Mouse (Mus musculus): ENCODE measurements around the gene Trp53bp2.

- TF ChIP-seq CTCF (IDR thresholded peaks at IDR 0.05; ENCODE audit: low read depth, low read length) (no peak), TAL1 (conservative IDR thresholded peaks at IDR 0.05; ENCODE audit: low read depth, low read length) (no peak)
Observed at GRCm38 (mm10) chr1:182406621-182407020, 2.4 kb upstream of the Trp53bp2 start.

All from G1E (cell line).